Mouse (Mus musculus) cerebellum, adult 18-20 months (tissue): Measurements from ENCODE around the gene Tmem59.

Experiments
- DNase-seq, 2 experiments: peaks; one replicate each; pipeline ENCODE4 v3.0.0; 2021

Gene Tmem59

DNA sequence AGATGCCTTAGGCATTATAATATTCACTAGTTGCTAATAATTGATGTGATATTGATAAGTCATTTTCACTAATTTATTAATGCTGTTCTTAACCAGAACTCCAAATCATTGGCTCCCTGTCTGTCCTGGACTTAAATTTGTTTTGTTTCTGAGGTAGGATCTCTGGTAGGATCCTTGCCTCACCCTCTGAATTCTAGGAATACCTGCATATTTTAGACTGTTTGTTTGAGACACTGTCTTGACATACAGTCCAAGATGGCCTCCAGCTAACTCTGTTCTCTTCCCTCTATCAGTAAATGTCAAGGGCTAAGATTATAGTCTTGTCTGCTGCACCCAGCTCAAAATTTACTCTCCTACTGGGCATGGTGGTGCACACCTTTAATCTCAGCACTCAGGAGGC is 2.5 kb downstream of the Tmem59 start:
- no peak for DNase-seq

DNA sequence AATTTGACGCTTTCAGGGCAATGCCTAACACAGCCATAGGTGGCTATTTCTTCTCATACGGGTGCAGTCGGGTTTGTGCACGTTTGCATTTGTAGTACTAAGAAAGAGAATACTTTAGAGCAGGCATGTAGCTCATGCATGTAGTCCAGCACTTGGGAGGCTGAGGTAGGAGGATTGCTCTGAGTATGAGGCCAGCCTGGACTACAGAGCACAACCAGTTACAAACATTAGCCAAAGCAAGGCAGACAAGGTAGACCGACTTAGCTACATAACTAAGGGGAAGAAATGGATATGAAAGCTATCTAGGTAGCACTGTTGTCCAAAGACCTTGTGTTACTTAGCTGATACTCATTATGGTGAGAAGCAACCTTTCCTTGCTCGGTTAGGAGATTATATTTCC is 3.7 kb downstream of the Tmem59 start:
- no peak for DNase-seq

DNA sequence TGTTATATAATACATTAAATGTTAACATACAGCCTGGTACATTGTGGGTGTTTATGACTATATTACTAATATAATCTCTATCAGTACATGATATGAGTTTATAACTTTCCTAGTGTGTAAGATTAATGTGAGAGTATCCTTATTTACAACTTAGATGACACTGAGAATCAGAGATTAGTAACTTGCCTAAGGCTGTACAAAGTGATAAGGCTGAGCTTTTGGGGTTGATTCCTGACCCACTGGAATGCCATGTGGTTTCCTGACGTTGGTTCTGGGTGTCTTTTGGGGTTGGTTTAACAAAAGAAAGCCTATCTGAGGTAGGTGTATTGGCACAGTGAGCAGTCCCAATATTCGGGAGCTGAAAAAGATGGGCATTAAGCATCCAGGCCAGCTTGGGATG is 4.6 kb downstream of the Tmem59 start:
- no peak for DNase-seq

DNA sequence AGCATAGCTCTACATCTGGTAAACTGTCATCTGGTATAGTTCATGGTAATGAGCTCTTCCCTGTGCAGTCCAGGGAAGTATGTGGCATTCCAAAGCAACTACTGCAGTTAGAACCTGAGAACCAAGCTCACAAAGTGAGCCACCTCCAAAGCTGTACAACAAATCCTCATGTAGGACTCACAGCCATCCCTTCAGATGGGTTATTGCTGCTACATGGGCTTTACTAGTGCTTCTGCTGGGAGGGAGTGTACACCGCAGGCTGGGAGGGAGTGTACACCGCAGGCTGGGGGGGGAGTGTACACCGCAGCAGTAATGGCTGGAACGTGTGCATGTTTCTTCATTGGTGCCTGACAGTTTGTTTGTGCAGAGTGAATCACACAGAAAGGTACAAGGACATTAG is 5.0 kb downstream of the Tmem59 start:
- no peak for DNase-seq

DNA sequence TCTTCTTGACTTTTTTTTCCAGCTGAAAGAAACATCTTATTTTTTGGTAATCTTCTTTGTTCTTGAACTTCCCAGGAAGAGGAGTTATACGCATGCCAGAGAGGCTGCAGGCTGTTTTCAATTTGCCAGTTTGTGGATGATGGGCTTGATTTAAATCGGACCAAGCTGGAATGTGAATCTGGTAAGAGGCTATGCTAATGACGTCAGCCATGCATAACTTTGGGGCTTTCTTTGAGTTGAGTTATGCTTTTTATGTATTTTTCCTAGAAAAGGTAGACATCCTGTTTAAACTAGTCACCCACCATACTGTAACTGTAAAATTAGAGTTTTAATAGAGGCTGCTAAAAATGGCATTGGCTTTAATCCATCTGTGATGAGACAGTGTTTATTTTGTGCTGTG is 7.5 kb downstream of the Tmem59 start:
- no peak for DNase-seq

DNA sequence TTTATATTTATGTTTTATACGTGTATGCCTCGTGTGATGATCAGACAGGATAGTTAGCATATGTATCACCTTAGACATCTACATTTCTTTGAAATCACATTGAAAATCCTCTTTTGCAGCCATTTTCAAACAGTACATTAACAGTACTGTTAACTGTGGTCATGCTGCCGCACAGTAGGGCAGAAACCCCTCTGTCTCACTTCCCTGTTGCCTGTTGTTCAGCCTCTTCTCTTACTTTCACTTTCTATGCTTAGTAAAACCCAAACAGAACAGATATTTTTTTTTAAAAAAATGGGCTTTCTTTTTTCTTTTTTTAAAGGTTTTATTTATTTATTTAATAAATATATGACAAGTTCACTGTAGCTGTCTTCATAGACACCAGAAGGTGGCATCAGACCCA is 15.6 kb downstream of the Tmem59 start:
- DNase-seq: no peak

DNA sequence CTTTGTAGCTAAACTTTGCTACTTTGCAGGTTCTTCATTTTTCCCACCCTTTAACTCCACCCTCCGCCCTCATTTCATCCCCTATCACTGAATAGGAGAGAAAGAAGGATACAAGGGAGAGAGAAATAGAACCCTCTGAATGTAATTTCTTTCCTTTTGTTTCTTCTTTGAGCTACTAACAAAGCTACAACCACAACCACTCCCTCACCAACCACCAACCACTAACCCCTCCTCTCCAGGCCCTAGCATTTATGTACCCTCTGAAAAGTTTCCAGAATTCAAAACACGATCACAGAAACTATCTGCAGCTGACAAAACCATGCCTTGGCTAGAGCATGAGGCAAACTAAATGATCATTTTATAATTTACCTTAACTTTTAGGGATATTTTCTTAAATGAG is 18.3 kb downstream of the Tmem59 start:
- DNase-seq: no peak

DNA sequence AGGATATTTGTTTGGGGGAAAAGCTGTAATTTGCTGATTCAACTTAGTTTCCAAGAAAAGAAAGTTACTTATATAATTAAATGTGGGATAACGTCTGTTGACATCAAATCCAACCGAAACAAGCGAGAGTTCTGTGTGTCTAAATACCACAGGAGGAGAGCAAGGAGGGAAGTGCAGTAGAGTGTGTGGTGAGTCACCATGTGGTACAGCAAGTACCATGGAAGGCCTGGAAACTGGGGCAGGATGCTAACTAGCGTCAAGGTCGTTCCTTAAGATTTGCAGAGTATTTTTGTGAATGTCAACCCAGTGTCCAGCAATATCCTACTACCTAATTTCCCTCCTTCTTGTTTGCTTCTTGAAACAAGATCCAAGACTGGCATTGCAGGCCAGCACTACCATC is 19.9 kb downstream of the Tmem59 start:
- no peak for DNase-seq

DNA sequence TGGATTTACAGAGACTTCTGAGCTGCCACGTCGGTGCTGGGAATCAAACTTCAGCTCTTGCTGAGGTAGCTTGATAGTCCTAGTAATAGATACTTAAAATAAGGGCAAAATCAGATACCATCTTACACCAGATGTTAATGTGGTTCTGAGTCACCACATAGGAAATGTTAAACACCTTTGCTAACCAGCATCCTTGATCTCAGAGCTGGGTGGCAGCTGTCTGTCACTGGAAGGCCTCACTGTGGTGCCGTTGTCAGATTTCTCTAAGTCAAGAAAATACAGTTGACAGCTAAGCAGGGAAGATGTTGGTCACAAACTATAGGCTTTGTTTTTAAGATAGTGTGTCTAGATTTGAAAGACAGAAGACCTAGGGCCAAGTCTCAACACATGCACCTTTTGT is 23.6 kb downstream of the Tmem59 start:
- no peak for DNase-seq

DNA sequence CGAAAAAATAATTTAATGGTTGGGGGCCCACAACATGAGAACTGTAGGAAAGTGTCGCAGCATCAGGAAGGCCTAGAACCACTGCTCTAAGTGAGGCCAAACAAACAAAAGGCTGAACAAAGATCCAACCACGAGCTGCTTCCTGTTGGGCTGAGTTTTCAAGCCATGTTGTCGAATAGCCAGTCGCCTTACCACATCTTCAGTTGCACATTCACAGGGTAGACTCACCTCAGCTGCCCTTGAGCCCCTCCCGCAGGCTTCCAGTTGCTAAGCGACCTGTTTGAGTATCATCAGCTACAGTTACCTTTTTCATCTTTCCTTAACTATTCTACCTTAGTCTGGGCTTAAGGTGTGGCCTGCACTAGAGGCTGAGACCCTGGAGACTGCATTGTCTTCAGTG is 24.8 kb downstream of the Tmem59 start:
- no peak for DNase-seq

DNA sequence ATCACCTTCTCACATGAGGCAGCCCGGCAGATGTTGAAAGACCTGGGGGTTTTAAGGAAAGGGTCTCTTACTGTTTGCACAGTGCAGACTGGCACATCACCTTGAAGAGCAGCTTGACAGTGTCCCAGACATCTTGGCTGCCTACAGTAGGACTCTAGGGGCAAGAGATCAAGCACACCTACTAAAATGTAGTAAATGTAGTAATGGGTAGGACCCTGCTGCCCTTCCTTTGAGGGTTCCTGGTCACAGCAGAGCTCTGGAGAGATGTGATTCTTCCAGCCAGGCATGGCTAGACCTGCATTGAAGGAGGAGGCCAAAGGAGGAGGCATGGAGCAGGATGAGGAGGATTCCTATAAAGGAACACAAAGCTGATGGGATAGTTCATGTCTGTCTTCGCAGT is 28.8 kb downstream of the Tmem59 start:
- DNase-seq: no peak

DNA sequence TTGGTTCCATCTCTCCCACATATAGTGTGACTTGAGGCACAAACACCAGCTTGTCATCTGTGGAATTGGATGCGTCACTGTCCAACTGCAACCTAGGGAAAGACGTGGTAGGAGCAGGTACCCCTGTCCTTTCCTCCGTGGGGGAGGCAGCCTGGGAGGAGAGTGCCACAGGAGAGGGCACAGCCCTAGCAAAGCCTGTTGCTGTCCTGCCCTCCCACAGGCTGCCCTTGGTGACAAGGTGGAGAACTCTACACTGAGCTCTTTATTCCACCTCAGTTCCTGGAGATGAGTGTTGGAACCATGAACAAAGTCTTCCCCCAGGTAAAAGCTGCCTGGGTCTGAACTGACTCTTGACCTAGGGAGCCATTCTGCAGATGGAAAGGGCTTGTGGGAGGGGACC is 30.7 kb downstream of the Tmem59 start, which contains the start of gene Ldlrad1:
Gene Ldlrad1 (plus strand): TSS at position 301 of the 400 bp plus-strand sequence.
- no peak for DNase-seq

DNA sequence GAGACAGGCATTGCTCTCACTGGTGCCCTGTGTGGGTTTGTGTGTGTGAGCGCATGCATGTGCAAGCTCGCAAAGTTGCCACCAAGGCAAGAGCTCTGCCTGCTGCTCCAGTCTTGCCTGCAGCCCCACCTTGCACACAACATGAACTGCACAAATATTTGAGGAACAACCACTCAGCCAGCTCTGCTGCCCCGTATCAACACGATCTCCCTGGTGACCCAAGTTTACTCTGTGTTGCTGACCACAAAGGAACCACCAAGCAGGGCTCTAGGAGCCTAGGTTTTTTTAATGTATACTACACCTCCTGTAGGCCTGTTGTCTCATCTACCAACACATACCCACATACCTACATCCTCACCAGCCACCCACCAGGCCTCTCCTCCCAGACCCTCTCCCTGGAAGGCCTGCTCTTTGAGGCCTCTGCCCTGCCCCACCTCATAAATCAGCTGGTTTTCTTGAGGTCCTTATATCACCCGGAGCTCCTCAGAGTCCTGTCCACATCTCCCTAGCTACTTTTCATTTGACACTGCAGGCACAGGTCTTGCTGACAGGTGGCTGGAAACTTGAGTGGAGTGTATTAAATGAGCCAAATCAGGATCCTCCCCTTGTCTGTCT is 32.4 kb downstream of the Tmem59 start:
- no peak for DNase-seq

DNA sequence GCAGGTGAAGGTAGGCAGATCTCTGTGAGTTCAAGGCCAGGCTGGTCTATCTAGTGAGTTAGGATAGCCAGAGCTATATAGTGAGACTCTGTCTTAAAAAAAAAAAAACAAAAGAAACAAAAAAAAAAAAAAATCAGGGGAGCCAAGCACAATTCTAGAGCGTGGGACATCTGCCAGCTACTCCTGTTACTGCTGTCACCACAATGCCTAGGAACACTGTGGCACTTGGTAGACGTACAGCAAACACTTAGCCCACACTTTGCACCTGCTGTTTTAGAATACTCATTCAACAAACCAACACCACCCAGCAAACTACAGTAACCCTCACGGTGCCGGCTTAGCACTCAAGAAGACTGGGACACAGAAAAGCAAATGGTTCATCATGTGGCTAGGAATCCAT is 33.3 kb downstream of the Tmem59 start:
- DNase-seq: no peak

DNA sequence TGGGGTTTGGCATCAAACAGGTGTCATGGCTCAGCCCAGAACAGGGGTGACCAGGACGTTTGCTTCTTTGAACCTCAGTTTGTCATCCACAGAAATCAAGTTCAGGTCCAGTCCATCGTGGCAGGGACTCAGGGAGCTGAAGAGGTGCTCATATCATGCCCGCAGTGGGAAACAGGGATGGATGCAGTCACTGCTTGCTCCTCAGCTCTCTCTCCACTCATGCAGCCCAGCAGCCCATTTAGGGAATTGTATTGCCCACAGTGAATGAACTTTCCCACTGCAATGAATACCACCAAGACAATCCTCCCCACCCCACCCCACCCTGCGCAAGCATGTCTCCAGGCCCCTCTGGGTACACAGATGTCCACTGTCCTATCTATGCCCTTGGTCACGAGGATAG is 33.7 kb downstream of the Tmem59 start:
- DNase-seq: no peak

DNA sequence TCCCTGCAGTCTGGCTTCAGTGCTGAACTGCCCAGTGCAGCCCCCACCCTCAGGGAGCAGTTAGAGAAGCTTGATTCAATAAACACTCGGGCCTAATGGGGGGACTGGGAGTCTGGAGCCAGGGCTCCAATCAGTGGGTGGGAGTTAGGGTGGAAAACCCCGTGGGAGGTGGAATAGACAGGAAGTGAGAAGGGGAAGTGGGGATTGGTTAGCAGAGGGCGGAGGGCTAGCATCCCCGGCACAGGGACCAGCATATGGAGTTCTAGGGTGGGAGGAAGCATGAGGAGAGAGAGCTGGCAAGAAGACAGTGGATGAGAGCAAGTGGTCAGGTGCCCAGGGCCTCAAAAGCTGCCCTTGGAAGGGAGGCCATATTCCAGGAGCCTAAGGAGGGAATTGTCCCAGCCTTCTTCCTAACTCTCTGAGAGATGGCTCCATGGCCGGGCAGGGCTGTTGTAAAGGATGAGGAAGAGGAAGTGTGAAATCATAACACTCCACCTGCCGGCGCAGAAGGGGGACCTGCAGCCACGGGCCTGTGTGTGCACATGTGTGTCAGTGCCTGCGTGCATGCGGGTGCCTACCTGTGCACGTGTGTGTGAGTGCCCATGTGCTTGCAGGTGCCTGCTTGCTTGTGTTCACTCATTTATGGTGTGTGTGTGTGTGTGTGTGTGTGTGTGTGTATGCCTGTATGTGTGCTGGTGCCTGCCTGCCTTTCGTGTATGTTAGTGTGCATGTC is 35.2 kb downstream of the Tmem59 start:
- DNase-seq: no peak

DNA sequence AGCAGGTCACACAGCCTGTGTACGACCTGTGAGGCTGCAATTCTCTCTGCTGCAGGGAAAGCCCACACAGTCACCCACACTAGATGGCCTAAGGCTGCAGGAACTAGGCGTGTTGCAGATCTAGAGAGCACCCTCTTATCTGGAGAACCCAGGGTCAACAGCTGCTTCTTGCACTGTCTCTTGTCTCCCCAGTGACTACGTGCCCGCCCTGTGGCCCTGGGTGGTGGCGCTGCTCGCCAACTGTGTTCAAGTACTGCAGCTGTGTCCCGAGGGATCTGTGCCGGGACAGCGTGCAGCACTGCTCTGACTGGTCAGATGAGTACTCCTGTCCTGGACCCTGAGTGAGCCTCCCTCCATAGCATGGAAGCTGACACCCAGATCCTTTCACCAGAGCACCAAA is 39.4 kb downstream of the Tmem59 start:
- no peak for DNase-seq

DNA sequence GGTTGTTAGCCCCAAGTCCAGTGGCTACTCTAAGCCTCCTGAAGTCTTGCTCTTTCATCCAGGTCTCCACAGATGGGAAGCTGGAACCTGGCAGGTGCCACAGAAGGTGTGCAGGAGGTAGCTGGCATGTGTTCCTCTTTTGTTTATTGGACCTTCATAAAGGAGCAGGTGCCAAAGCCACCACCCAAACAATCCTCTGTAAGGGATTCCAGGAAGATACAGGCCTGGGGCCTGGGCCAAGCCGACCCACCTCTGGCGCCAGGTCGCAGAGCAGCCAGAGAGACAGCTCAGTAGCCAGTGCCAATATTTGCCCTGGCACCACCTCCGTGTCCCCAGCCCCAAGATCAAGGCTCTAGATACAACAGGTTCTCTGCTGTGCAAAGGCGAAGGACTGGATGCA is 43.3 kb downstream of the Tmem59 start:
- peak; percentile 13 to 17 for DNase-seq

DNA sequence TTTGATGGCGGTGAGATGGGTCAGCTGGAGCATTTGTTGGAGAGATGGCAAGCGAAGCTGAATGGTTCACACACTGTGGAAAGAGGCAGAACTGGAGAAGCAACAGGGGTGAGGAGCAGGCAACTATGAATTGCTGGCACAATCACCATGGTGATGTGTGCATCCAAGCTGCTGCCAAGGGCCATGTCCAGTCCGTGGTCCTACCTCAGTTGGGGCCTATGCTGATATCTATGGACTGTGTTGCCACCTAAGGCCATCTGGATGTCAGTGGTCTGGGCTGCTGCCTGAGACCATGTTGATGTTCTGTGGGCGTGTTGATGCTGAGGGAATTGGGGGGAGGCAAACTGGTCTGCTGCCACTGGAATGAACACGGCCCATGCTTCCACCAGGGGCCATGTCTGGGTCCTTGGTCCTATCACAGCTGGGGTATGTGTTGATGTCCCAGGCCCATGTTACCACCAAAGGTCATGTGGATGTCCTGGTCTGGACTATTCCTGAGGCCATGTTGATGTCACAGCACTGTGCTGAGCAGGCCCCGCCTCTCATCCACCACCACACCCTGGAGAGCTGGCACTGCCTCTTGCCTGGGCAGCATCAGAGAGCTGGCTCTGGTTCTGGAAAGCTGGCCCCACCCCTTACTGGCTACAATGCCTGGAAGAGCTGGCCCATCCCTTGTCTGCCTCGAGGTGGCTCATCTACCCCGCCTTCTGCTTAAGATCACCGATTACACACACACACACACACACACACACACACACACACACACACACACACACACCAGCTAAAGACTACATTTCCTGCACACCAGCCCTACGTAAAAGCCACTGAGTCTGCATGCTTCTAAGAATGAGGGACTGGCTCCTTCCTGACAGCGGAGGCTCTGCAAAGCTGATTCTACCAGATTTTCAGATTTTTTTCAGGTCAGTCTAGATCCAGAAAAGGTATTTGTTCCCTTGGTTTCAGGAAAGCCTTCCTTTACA is 45.3 kb downstream of the Tmem59 start:
- DNase-seq: peak in 1 of 2 experiments; percentile 25

DNA sequence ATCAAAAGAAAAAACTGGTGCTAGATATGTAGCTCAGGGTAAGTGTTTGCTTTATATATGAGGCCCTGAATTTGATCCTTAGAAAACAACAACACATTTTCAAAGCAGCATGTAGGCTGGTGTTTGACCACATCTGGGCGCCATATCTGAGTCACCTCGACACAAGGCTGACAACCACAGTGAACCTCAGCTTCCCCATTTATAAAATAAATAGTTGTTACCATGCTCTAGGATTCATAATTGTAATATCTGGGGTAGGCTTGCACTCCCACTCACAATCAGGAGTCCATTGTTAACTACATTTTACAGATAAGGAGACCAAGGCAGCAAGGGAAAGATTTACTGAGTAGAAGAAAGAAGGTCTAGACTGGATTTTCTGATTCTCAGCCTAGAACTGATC is 48.1 kb downstream of the Tmem59 start:
- DNase-seq: no peak

DNA sequence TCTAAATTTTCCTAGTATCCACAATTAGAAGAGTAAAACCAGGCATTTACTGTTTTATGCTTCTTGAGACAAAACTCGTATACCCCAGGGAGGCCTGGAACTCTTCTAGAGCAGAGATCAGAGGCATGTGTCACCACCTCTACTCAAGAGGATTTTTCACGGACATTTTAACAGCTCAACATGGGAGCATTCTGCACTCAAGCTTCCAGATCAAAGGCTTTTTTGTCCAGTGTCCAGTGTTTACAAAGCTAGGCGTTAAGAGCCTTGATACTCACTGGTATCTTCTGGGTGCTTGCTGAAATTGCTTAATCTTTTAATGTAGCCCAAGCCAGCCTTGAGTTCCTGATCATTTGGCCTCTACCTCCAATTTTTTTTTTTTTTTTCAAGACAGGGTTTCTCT is 54.0 kb downstream of the Tmem59 start:
- DNase-seq: no peak

DNA sequence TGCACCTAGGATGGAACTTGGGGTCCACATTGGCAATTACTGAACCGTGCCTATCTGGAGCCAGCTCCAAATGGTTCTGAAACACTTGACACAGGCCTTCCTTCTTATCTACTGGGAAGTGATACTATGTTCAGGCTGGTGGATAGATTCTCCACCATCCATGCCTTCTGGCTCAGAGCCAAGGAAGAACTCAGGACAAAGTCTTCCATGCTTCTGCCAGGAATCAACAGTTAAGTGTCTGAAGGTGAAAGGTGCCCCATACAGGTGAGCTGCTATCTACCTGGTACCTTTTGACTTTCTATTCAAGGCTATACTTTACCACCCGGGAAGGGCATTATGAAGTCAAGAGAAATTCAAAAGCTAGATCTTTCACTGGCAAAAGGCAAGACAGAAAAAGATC is 60.1 kb downstream of the Tmem59 start:
- DNase-seq: no peak

DNA sequence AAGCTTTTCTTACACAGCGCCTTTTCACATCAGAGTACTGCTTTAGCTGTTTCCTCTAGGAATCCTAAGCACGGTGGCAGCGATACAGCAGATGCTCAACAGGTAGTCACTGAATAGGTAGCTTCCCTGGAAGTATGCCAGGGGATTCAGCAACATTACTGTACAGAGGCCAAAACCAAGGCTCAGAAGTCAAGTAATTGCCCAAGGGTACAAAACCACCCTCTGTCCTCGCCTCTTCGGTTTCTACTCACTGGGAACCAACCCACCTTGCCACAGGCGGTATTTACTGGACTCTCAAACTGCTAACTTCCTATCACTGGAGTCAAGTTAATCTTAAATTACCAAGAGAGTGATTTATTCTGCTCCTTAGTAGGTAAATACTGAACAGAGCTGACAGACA is 62.0 kb downstream of the Tmem59 start:
- no peak for DNase-seq
